Mouse (Mus musculus): ENCODE results near the gene Ubn1. TPM values are rescaled to one million over a fixed set of nuclear protein-coding genes. Genes with fewer than 3 reads are reported as not detected.

The Ubn1 gene
- total RNA-seq (2012; rRNA removed), result 13.5 and 16.0 TPM in 2 replicates

DNA sequence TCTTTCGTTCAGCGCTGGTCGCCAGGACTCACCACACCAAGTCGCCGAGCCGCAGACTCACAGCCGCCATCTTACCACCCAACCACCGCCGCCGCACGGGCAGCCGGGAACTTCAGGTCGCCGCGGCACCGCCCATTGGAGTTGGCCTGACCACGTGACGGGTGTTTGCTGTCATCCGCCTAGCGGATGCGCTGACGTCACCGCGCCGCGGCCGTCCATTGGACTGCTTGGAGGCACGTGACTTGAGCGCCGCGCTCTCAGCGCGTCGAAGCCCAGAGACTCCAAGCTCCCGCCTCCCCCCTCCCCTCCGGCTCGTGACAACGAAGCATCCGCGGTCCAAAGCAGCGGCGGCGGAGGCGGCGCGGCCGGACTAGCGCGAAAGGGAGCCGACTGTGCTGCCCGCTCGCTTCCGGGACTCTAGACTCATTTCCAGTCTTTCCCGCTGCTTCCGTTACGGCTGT lies at the start of gene Ubn1, which contains the start of gene Glyr1:
Ubn1 (plus strand) TSS at position 284 of the 461 bp plus-strand sequence.
Glyr1 (minus strand) TSS at position 90 of the 461 bp plus-strand sequence.
- peak; percentile 97 for DNase-seq (ENCODE audit: low read depth, low spot score)
- peak within 1 kb of the TSS; percentile 53; the same call in 1 of the 2 replicates for H3K27ac ChIP-seq (ENCODE audit: insufficient read depth, low read depth, low read length, poor library complexity, severe bottlenecking)
- peaks cover 0 to 8% of the 10 kb centered on the region in 2 experiments; a peak in 2 of 4 replicates for H3K4me1 ChIP-seq (ENCODE audit: control insufficient read depth in 2 of 2, insufficient read depth in 2 of 2, low read length in 2 of 2, poor library complexity in 1 of 2)
- H3K36me3 ChIP-seq (ENCODE audit: control insufficient read depth, insufficient read depth, low read length, poor library complexity, severe bottlenecking), result peaks cover 12% of the 10 kb centered on the region; the same call in 1 of the 2 replicates
- no peak for TF ChIP-seq ZC3H11A (IDR thresholded peaks at IDR 0.05; ENCODE audit: borderline replicate concordance, low read depth, low read length)
- peak; percentile 16; the same call in 1 of the 2 replicates for TF ChIP-seq HCFC1 (IDR thresholded peaks at IDR 0.05; ENCODE audit: borderline replicate concordance, insufficient read depth, low read length)
- H3K9me3 ChIP-seq (ENCODE audit: control insufficient read depth, insufficient read depth, low read depth, low read length), result no peaks in the 10 kb centered on the region
- peak within 1 kb of the TSS; percentile 94 for H3K9ac ChIP-seq (ENCODE audit: insufficient read depth, low read depth, low read length, poor library complexity, severe bottlenecking)
- peak within 1 kb of the TSS; percentile 85 to 99 for H3K4me3 ChIP-seq (ENCODE audit: insufficient read depth in 1 of 2, low read depth in 1 of 2, low read length in 2 of 2, poor library complexity in 1 of 2, severe bottlenecking in 1 of 2)
- in situ Hi-C loops (cut with MboI; ENCODE audit: low sequenced_read_pairs in 2 of 2, unreplicated experiment in 2 of 2), result no loop called here

DNA sequence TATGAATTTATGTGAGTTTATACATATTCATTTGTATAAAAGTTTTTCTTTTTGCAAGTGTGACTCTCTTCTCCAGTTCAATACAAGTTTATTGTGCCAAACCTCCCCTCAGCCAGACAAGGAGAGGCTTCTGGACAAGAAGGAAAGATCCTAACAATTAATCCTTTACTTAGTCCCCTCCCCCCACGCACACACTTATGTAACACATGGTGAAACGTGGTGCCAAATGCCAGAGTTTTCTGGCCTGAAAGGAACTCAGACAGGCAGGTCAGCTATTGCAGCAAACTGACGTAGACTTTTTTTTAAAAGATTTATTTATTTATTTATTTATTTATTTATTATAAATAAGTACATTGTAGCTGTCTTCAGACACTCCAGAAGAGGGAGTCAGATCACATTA lies 49.2 kb upstream of the Ubn1 start:
- Histone ChIP-seq H3K4me3 (ENCODE audit: insufficient read depth in 1 of 2, low read depth in 1 of 2, low read length in 2 of 2, poor library complexity in 1 of 2, severe bottlenecking in 1 of 2) (no peak overlapping the region), H3K4me1 (ENCODE audit: control insufficient read depth in 2 of 2, insufficient read depth in 2 of 2, low read length in 2 of 2, poor library complexity in 1 of 2) (no peaks in the 10 kb centered on the region), H3K9ac (ENCODE audit: insufficient read depth, low read depth, low read length, poor library complexity, severe bottlenecking) (no peak overlapping the region), H3K36me3 (ENCODE audit: control insufficient read depth, insufficient read depth, low read length, poor library complexity, severe bottlenecking) (no peaks in the 10 kb centered on the region), H3K27ac (ENCODE audit: insufficient read depth, low read depth, low read length, poor library complexity, severe bottlenecking) (no peak overlapping the region), H3K9me3 (ENCODE audit: control insufficient read depth, insufficient read depth, low read depth, low read length) (no peaks in the 10 kb centered on the region)
- TF ChIP-seq ZNF384 (IDR thresholded peaks at IDR 0.05; ENCODE audit: low read depth, low read length) (no peak), ZC3H11A (IDR thresholded peaks at IDR 0.05; ENCODE audit: borderline replicate concordance, low read depth, low read length) (no peak), HCFC1 (IDR thresholded peaks at IDR 0.05; ENCODE audit: borderline replicate concordance, insufficient read depth, low read length) (no peak), MAFK (IDR thresholded peaks at IDR 0.05; ENCODE audit: insufficient read depth, low read depth, low read length) (no peak), CHD2 (IDR thresholded peaks at IDR 0.05; ENCODE audit: low read depth, low read length) (no peak)
- no peak for DNase-seq (ENCODE audit: low read depth, low spot score)
- in situ Hi-C loops (cut with MboI; ENCODE audit: low sequenced_read_pairs in 2 of 2, unreplicated experiment in 2 of 2), result no loop called here

DNA sequence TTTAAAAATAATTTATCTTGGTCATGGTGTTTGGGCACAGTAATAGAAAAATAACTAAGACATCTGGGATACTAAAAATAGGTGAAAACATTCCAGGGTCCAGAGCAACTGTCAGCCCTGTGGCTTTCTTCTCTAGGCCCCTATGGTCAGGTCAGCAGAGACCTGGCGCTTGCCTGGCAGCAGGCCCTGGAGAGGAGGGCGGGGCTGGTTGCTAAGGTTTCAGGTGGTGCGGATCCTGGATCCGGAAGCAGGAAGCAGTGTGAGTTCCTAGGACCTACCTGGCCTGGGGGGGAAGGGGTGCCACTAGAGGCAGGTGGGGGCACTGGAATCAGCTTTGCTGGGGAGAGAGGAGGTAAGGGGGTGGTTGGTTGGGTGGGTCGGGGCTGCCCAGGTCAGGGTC lies 42.8 kb upstream of the Ubn1 start, which contains the start of gene Smim22:
Smim22 (plus strand) TSS at position 222 of the 400 bp plus-strand sequence.
- in situ Hi-C loops (cut with MboI; ENCODE audit: low sequenced_read_pairs in 2 of 2, unreplicated experiment in 2 of 2), result no loop called here
- Histone ChIP-seq H3K27ac (ENCODE audit: insufficient read depth, low read depth, low read length, poor library complexity, severe bottlenecking) (no peak within 1 kb of the TSS), H3K4me3 (ENCODE audit: insufficient read depth in 1 of 2, low read depth in 1 of 2, low read length in 2 of 2, poor library complexity in 1 of 2, severe bottlenecking in 1 of 2) (peak within 1 kb of the TSS in 1 of 2 experiments; percentile 45; a peak in 2 of 4 replicates), H3K4me1 (ENCODE audit: control insufficient read depth in 2 of 2, insufficient read depth in 2 of 2, low read length in 2 of 2, poor library complexity in 1 of 2) (peaks cover 2 to 19% of the 10 kb centered on the region in 2 experiments; a peak in 2 of 4 replicates), H3K36me3 (ENCODE audit: control insufficient read depth, insufficient read depth, low read length, poor library complexity, severe bottlenecking) (peaks cover 17% of the 10 kb centered on the region; the same call in 1 of the 2 replicates), H3K9ac (ENCODE audit: insufficient read depth, low read depth, low read length, poor library complexity, severe bottlenecking) (peak within 1 kb of the TSS; percentile 22), H3K9me3 (ENCODE audit: control insufficient read depth, insufficient read depth, low read depth, low read length) (no peaks in the 10 kb centered on the region)
- no peak for DNase-seq (ENCODE audit: low read depth, low spot score)
- no peak for TF ChIP-seq HCFC1 (IDR thresholded peaks at IDR 0.05; ENCODE audit: borderline replicate concordance, insufficient read depth, low read length)
- no peak for TF ChIP-seq MAFK (IDR thresholded peaks at IDR 0.05; ENCODE audit: insufficient read depth, low read depth, low read length)
- TF ChIP-seq ZC3H11A (IDR thresholded peaks at IDR 0.05; ENCODE audit: borderline replicate concordance, low read depth, low read length), result no peak
- no peak for TF ChIP-seq CHD2 (IDR thresholded peaks at IDR 0.05; ENCODE audit: low read depth, low read length)
- no peak for TF ChIP-seq ZNF384 (IDR thresholded peaks at IDR 0.05; ENCODE audit: low read depth, low read length)

DNA sequence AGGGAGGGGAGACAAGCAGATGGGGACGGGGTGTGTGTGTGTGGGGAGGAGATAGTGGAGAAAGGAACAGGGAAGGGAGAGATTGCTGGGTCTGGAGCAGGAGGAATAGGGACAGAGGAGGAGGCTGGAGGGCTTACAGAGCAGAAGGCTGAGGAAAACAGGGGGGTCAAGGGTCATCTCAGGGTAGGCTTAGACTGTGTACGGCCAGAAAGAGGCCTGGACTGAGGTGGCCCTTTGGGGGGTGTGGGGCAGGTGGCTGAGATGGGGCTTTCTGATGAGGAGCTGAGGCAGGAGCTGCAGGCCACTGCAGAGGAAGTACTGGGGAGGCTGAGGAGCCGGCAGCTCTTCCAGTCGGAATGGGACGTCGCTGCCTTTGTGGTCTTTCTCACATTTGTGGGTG lies 42.4 kb upstream of the Ubn1 start:
- DNase-seq (ENCODE audit: low read depth, low spot score), result no peak
- TF ChIP-seq MAFK (IDR thresholded peaks at IDR 0.05; ENCODE audit: insufficient read depth, low read depth, low read length), result no peak
- H3K27ac ChIP-seq (ENCODE audit: insufficient read depth, low read depth, low read length, poor library complexity, severe bottlenecking), result no peak overlapping the region
- peak overlapping the region in 1 of 2 experiments; percentile 45; a peak in 2 of 4 replicates for H3K4me3 ChIP-seq (ENCODE audit: insufficient read depth in 1 of 2, low read depth in 1 of 2, low read length in 2 of 2, poor library complexity in 1 of 2, severe bottlenecking in 1 of 2)
- H3K9me3 ChIP-seq (ENCODE audit: control insufficient read depth, insufficient read depth, low read depth, low read length), result no peaks in the 10 kb centered on the region
- H3K4me1 ChIP-seq (ENCODE audit: control insufficient read depth in 2 of 2, insufficient read depth in 2 of 2, low read length in 2 of 2, poor library complexity in 1 of 2), result peaks cover 3 to 23% of the 10 kb centered on the region in 2 experiments; a peak in 3 of 4 replicates
- H3K9ac ChIP-seq (ENCODE audit: insufficient read depth, low read depth, low read length, poor library complexity, severe bottlenecking), result peak overlapping the region; percentile 22
- H3K36me3 ChIP-seq (ENCODE audit: control insufficient read depth, insufficient read depth, low read length, poor library complexity, severe bottlenecking), result peaks cover 17% of the 10 kb centered on the region; the same call in 1 of the 2 replicates
- in situ Hi-C loops (cut with MboI; ENCODE audit: low sequenced_read_pairs in 2 of 2, unreplicated experiment in 2 of 2), result no loop called here

Data from ES-E14 (cell line).